Mouse (Mus musculus) gastrocnemius, postnatal 10 days (tissue): ENCODE data around the gene B430305J03Rik. TPM values are rescaled to one million over a fixed set of nuclear protein-coding genes. Genes with fewer than 3 reads are reported as not detected.

Experiments used
- DNase-seq: peaks from one replicate; pipeline ENCODE4 v3.0.0; 2021; ENCODE audit warnings: mixed read lengths
- total RNA-seq, 2 experiments: library from RNA; stranded (reverse); gene quantifications; 2 replicates each; pipeline ENCODE4 v1.2.3; 2021

Gene B430305J03Rik
- total RNA-seq, 2 experiments from 2014 or later = 0.21 to 0.27 TPM

- DNase-seq = no peak
These were observed 17.6 kb downstream of the B430305J03Rik start for GRCm38 (mm10) chr3:61348036-61348614.

GRCm38 (mm10) chr3:61345636-61346035, 20.1 kb downstream of the B430305J03Rik start:
- no peak for DNase-seq

GRCm38 (mm10) chr3:61344031-61344430, 21.7 kb downstream of the B430305J03Rik start:
- DNase-seq = no peak

- DNase-seq = no peak
These were observed 25.4 kb downstream of the B430305J03Rik start for GRCm38 (mm10) chr3:61340321-61340720.

- DNase-seq = no peak
These were observed 28.5 kb downstream of the B430305J03Rik start for GRCm38 (mm10) chr3:61337230-61337629.

- no peak for DNase-seq
These were observed 29.5 kb downstream of the B430305J03Rik start for GRCm38 (mm10) chr3:61336205-61336604.

- DNase-seq = no peak
These were observed 44.1 kb downstream of the B430305J03Rik start for GRCm38 (mm10) chr3:61321632-61322031.

GRCm38 (mm10) chr3:61320031-61320430, 45.7 kb downstream of the B430305J03Rik start:
- DNase-seq = no peak

- DNase-seq = no peak
These were observed 50.7 kb downstream of the B430305J03Rik start for GRCm38 (mm10) chr3:61315002-61315401.

Other genes starting within 250 kb of the B430305J03Rik start
- 1 to 10 TPM; 4.6 to 6.5 TPM for gene Rap2b, start 4.3 kb downstream of the B430305J03Rik start, total RNA-seq